Comparison of ENCODE assay signal across 13 mouse cellular contexts in genomic region chrX:109238163-109238562, GRCm38 (mm10). TPM values are rescaled to one million over a fixed set of nuclear protein-coding genes. Genes with fewer than 3 reads are reported as not detected.
DNase-seq lines count a peak whose midpoint lies in the region; ATAC-seq and TF ChIP-seq lines count a peak whose summit lies in the region.
"Had no signal": no experiment of that assay in that cellular context is flagged by ENCODE, and none has a peak within 500 bp of the region (broad histone marks: within the 10 kb centered on the region; RNA-seq: fewer than 3 reads in every experiment).

No protein-coding gene starts in this region.

- TF ChIP-seq EP300 in stomach, postnatal 0 days (optimal IDR thresholded peaks at IDR 0.05), result no peak

- no peak overlapping the region for H3K27ac ChIP-seq in hindbrain, postnatal 0 days
- no peak overlapping the region for H3K27ac ChIP-seq in hindbrain, embryonic 13.5 days
- H3K27ac ChIP-seq in midbrain, embryonic 11.5 days (ENCODE audit: low read depth, low read length), result no peak overlapping the region
- H3K27ac ChIP-seq in midbrain, embryonic 10.5 days (replicated peaks), result no peak overlapping the region
- H3K27ac ChIP-seq in stomach, postnatal 0 days (replicated peaks), result no peak overlapping the region
- H3K27ac ChIP-seq: embryonic facial prominence, embryonic 13.5 days; liver, embryonic 13.5 days; neural tube, embryonic 12.5 days had no signal

- TF ChIP-seq CTCF in hindbrain, postnatal 0 days (IDR thresholded peaks at IDR 0.05; ENCODE audit: low read depth), result peak; percentile 58
- no peak for TF ChIP-seq CTCF in brain, embryonic 14.5 days (IDR thresholded peaks at IDR 0.05; ENCODE audit: borderline replicate concordance, extremely low read depth, insufficient read depth, insufficient read length)
- TF ChIP-seq CTCF in stomach, postnatal 0 days (IDR thresholded peaks at IDR 0.05; ENCODE audit: low read depth), result peak; percentile 72

- H3K9ac ChIP-seq in hindbrain, postnatal 0 days (replicated peaks; ENCODE audit: low read length), result no peak overlapping the region
- no peak overlapping the region for H3K9ac ChIP-seq in hindbrain, embryonic 13.5 days
- no peak overlapping the region for H3K9ac ChIP-seq in midbrain, embryonic 11.5 days (ENCODE audit: low read length)
- no peak overlapping the region for H3K9ac ChIP-seq in stomach, postnatal 0 days (ENCODE audit: low read length)
- H3K9ac ChIP-seq: embryonic facial prominence, embryonic 13.5 days; liver, embryonic 13.5 days; neural tube, embryonic 12.5 days had no signal

- H3K4me3 ChIP-seq in hindbrain, postnatal 0 days (ENCODE audit: low read length), result no peak overlapping the region
- no peak overlapping the region for H3K4me3 ChIP-seq in hindbrain, embryonic 13.5 days
- H3K4me3 ChIP-seq in midbrain, embryonic 11.5 days (ENCODE audit: low read depth, low read length), result no peak overlapping the region
- H3K4me3 ChIP-seq in midbrain, embryonic 10.5 days, result no peak overlapping the region
- H3K4me3 ChIP-seq in stomach, postnatal 0 days (ENCODE audit: low read depth, low read length), result no peak overlapping the region
- H3K4me3 ChIP-seq: embryonic facial prominence, embryonic 13.5 days; liver, embryonic 13.5 days; neural tube, embryonic 12.5 days had no signal

- no peaks in the 10 kb centered on the region for H3K36me3 ChIP-seq in hindbrain, postnatal 0 days (ENCODE audit: insufficient read depth, low read length)
- H3K36me3 ChIP-seq in hindbrain, embryonic 13.5 days, result no peaks in the 10 kb centered on the region
- H3K36me3 ChIP-seq in midbrain, embryonic 11.5 days (ENCODE audit: control insufficient read depth, insufficient read depth, low read length), result no peaks in the 10 kb centered on the region
- no peaks in the 10 kb centered on the region for H3K36me3 ChIP-seq in midbrain, embryonic 10.5 days
- no peaks in the 10 kb centered on the region for H3K36me3 ChIP-seq in stomach, postnatal 0 days (ENCODE audit: control insufficient read depth, insufficient read depth, low read length)
- H3K36me3 ChIP-seq: embryonic facial prominence, embryonic 13.5 days; liver, embryonic 13.5 days; neural tube, embryonic 12.5 days had no signal

- peak; percentile 39 for DNase-seq in hindbrain, postnatal 0 days (ENCODE audit: low spot score)
- DNase-seq in midbrain, embryonic 11.5 days (ENCODE audit: low spot score, missing footprints), result peak; percentile 85
- DNase-seq in midbrain, embryonic 10.5 days (ENCODE audit: low spot score), result no peak
- peak; percentile 36 for DNase-seq in brain, embryonic 14.5 days (ENCODE audit: low read depth)
- DNase-seq in stomach, postnatal 0 days (ENCODE audit: low spot score), result no peak
- no peak for DNase-seq in neural tube, embryonic 10.5 days (ENCODE audit: extremely low spot score, low spot score)
- DNase-seq in frontal cortex, postnatal 10 days (ENCODE audit: low spot score in 2 of 2), result no peak
- DNase-seq: gastrocnemius, postnatal 10 days; liver, embryonic 13.5 days; thymus, postnatal 14 days had no signal

- no peak for ATAC-seq in hindbrain, postnatal 0 days
- no peak for ATAC-seq in hindbrain, embryonic 13.5 days (ENCODE audit: low FRiP score)
- ATAC-seq in midbrain, embryonic 11.5 days (ENCODE audit: low FRiP score), result no peak
- no peak for ATAC-seq in stomach, postnatal 0 days (ENCODE audit: low FRiP score, low TSS enrichment)

- H3K4me2 ChIP-seq in hindbrain, postnatal 0 days (ENCODE audit: low read depth, low read length), result no peak overlapping the region
- H3K4me2 ChIP-seq in hindbrain, embryonic 13.5 days, result no peak overlapping the region
- H3K4me2 ChIP-seq in midbrain, embryonic 11.5 days, result no peak overlapping the region
- no peak overlapping the region for H3K4me2 ChIP-seq in stomach, postnatal 0 days (replicated peaks; ENCODE audit: low read depth)
- H3K4me2 ChIP-seq: embryonic facial prominence, embryonic 13.5 days; liver, embryonic 13.5 days; neural tube, embryonic 12.5 days had no signal

- TF ChIP-seq POLR2A in brain, embryonic 14.5 days (IDR thresholded peaks at IDR 0.05; ENCODE audit: borderline replicate concordance, extremely low read depth, insufficient read depth, insufficient read length, poor library complexity, severe bottlenecking), result no peak

- H3K27me3 ChIP-seq in hindbrain, postnatal 0 days (ENCODE audit: insufficient read depth, low read length), result no peaks in the 10 kb centered on the region
- no peaks in the 10 kb centered on the region for H3K27me3 ChIP-seq in hindbrain, embryonic 13.5 days
- H3K27me3 ChIP-seq in midbrain, embryonic 11.5 days (ENCODE audit: control insufficient read depth, insufficient read depth, low read length), result no peaks in the 10 kb centered on the region
- no peaks in the 10 kb centered on the region for H3K27me3 ChIP-seq in midbrain, embryonic 10.5 days (ENCODE audit: low read depth, poor library complexity, severe bottlenecking)
- H3K27me3 ChIP-seq in stomach, postnatal 0 days (ENCODE audit: control insufficient read depth, insufficient read depth, low read length), result no peaks in the 10 kb centered on the region
- H3K27me3 ChIP-seq: embryonic facial prominence, embryonic 13.5 days; liver, embryonic 13.5 days; neural tube, embryonic 12.5 days had no signal

- H3K4me1 ChIP-seq in hindbrain, postnatal 0 days (ENCODE audit: insufficient read depth, low read length), result no peaks in the 10 kb centered on the region
- H3K4me1 ChIP-seq in hindbrain, embryonic 13.5 days (replicated peaks), result no peaks in the 10 kb centered on the region
- no peaks in the 10 kb centered on the region for H3K4me1 ChIP-seq in midbrain, embryonic 11.5 days (ENCODE audit: control insufficient read depth, insufficient read depth, low read length)
- no peaks in the 10 kb centered on the region for H3K4me1 ChIP-seq in midbrain, embryonic 10.5 days
- no peaks in the 10 kb centered on the region for H3K4me1 ChIP-seq in stomach, postnatal 0 days (replicated peaks; ENCODE audit: control insufficient read depth, insufficient read depth)
- H3K4me1 ChIP-seq: embryonic facial prominence, embryonic 13.5 days; liver, embryonic 13.5 days; neural tube, embryonic 12.5 days had no signal

- H3K9me3 ChIP-seq in hindbrain, postnatal 0 days (ENCODE audit: low read length), result no peaks in the 10 kb centered on the region
- H3K9me3 ChIP-seq in hindbrain, embryonic 13.5 days, result no peaks in the 10 kb centered on the region
- H3K9me3 ChIP-seq in midbrain, embryonic 11.5 days (ENCODE audit: control insufficient read depth, low read length), result no peaks in the 10 kb centered on the region
- H3K9me3 ChIP-seq in midbrain, embryonic 10.5 days (replicated peaks), result no peaks in the 10 kb centered on the region
- no peaks in the 10 kb centered on the region for H3K9me3 ChIP-seq in stomach, postnatal 0 days (ENCODE audit: control insufficient read depth, low read length)
- H3K9me3 ChIP-seq: embryonic facial prominence, embryonic 13.5 days; liver, embryonic 13.5 days; neural tube, embryonic 12.5 days had no signal

RNA-seq across cellular contexts. Expression of gene Gm6377, which starts 41.6 kb away (rescaled TPM):
- 0.07 TPM in 1 of 2 replicates, not detected in the other for total RNA-seq in hindbrain, postnatal 0 days (2014; rRNA removed)
- polyA plus RNA-seq in hindbrain, postnatal 0 days (2015; fragmentation: Nextera tagmentation; extraction: Ambion mirVana), result 0.05 TPM in 1 of 2 replicates, not detected in the other
- polyA plus RNA-seq in hindbrain, embryonic 13.5 days (2015; fragmentation: Nextera tagmentation; extraction: Ambion mirVana), result 0.06 and 0.08 TPM in 2 replicates
- 0.07 and 0.15 TPM in 2 replicates for polyA plus RNA-seq in midbrain, embryonic 11.5 days (2014; fragmentation: Nextera tagmentation; extraction: Ambion mirVana)
- 0.06 and 0.15 TPM in 2 replicates for polyA plus RNA-seq in midbrain, embryonic 10.5 days (2016; fragmentation: Nextera tagmentation; extraction: Ambion mirVana)
- polyA plus RNA-seq in brain, embryonic 14.5 days (2012; rRNA removed), result 0.09 and 0.12 TPM in 2 replicates
- polyA plus RNA-seq in stomach, postnatal 0 days (2015; fragmentation: Nextera tagmentation; extraction: Ambion mirVana), result 0.08 TPM in 1 of 2 replicates, not detected in the other
- polyA plus RNA-seq: embryonic facial prominence, embryonic 13.5 days; neural tube, embryonic 12.5 days had no signal

Comparison
In these comparisons a context has a peak if more than half of its experiments do, and no peak if none do; other contexts are left out.
1. DNase-seq: peak in hindbrain, postnatal 0 days (single experiment), midbrain, embryonic 11.5 days (single experiment) and brain, embryonic 14.5 days (single experiment); none in midbrain, embryonic 10.5 days (single experiment), stomach, postnatal 0 days (single experiment), neural tube, embryonic 10.5 days (single experiment) and frontal cortex, postnatal 10 days (0 of 2).